Mouse (Mus musculus) bone marrow macrophage, adult 2 months (primary cell): ENCODE measurements at regions not wholly inside any gene's neighbourhood (a gene's known extent, or its start where the extent isn't known, plus 50 kb on each side); places are given as distances from the start of the nearest gene placed in this dataset.

Experiments used
- CTCF ChIP-seq: IDR thresholded peaks from 2 replicates; pipeline ENCODE4 v1.5.1; 2012; ENCODE audit warnings: low read depth, mild to moderate bottlenecking, low read length, moderate library complexity
- POLR2A ChIP-seq: IDR thresholded peaks from 2 replicates; pipeline ENCODE4 v1.6.1; 2012; ENCODE audit warnings: mild to moderate bottlenecking, low read depth, low read length, borderline replicate concordance

DNA sequence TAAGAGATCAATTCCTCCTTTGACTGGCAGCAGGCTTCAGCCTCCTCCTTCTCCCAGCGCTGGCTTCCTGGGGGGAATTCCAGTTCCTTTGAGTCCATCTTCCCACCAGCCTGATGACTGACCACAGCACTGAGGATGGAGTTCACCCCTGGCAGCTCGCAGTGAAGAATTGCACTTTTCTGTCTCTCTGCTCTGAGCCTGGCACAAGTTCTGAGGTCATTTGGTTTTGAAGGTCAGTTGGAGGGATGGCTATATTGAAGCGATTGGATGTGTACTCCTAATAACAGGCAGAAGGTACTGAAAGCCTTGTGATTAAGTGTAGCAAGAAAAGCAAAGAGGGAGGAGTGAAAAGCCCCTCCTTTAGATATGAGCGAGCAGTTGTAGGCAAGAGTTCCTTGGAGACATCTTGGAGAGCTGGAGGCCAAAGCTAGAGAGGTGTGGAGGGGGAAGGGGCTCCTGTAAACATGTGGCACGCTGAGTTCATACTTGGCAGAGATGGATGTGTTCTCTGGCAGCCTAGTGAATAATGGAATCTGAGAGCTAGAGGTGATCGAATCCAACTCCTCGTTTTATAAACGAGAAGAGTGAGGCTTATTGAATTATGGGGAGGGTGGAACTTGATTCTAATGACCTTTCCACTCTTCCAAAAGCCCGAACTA, 77.1 kb upstream of the Dyrk2 start:
- TF ChIP-seq CTCF (no peak), POLR2A (no peak)
